Mouse (Mus musculus) neural tube, embryonic 11.5 days (tissue): Measurements from ENCODE around the gene Gm20388. TPM values are rescaled to one million over a fixed set of nuclear protein-coding genes. Genes with fewer than 3 reads are reported as not detected.

Experiments
- ATAC-seq: fragments of 200-750 bp; cut with Nextera tagmentation; 2 replicates; pipeline ENCODE4 v1.8.0; 2017; ENCODE audit warnings: moderate number of reproducible peaks, mild to moderate bottlenecking, moderate TSS enrichment, moderate library complexity; ENCODE audit not compliant: insufficient read depth, low FRiP score, low TSS enrichment
- DNase-seq: peaks from one replicate; pipeline ENCODE4 v3.0.0-alpha.2; 2015; ENCODE audit warnings: low spot score
- H3K27ac ChIP-seq: fragments of 300-500 bp; sonication (generic); 2 replicates; pipeline ENCODE4 v1.5.1; 2014; ENCODE audit warnings: low read depth, mild to moderate bottlenecking, low read length
- H3K27me3 ChIP-seq: fragments of 300-500 bp; sonication (generic); 2 replicates; pipeline ENCODE4 v1.6.1; 2014; ENCODE audit warnings: mild to moderate bottlenecking, low read length, mixed read lengths; ENCODE audit not compliant: control insufficient read depth, insufficient read depth
- H3K36me3 ChIP-seq: fragments of 300-500 bp; sonication (generic); 2 replicates; pipeline ENCODE4 v1.6.1; 2014; ENCODE audit warnings: mild to moderate bottlenecking, low read length, moderate library complexity, mixed read lengths; ENCODE audit not compliant: control insufficient read depth, insufficient read depth
- H3K4me1 ChIP-seq: fragments of 300-500 bp; sonication (generic); 2 replicates; pipeline ENCODE4 v1.6.1; 2014; ENCODE audit warnings: low read length, mixed read lengths; ENCODE audit not compliant: control insufficient read depth, insufficient read depth
- H3K4me2 ChIP-seq: fragments of 300-500 bp; sonication (generic); 2 replicates; pipeline ENCODE4 v1.6.1; 2014; ENCODE audit warnings: low read depth, mild to moderate bottlenecking, moderate library complexity
- H3K4me3 ChIP-seq: fragments of 300-500 bp; sonication (generic); 2 replicates; pipeline ENCODE4 v1.5.1; 2014; ENCODE audit warnings: low read depth, low read length
- H3K9ac ChIP-seq: fragments of 300-500 bp; sonication (generic); 2 replicates; pipeline ENCODE4 v1.6.1; 2014; ENCODE audit warnings: mild to moderate bottlenecking, low read length
- H3K9me3 ChIP-seq: fragments of 300-500 bp; sonication (generic); 2 replicates; pipeline ENCODE4 v1.6.1; 2016; ENCODE audit warnings: low read length; ENCODE audit not compliant: control insufficient read depth
- WGBS: fragments of 180-500 bp; shearing (Covaris S2); extraction: QIAGEN DNeasy Blood & Tissue Kit; methylation state at CpG from one replicate; pipeline ENCODE4 v1.1.7; 2014; 5-methylcytosine and 5-hydroxymethylcytosine counted together
- polyA plus RNA-seq: library from polyadenylated mRNA; unstranded; fragments of >200 nt; fragmentation: Nextera tagmentation; extraction: Ambion mirVana; gene quantifications from 2 replicates; pipeline ENCODE4 v1.2.1, GENCODE M21; 2014

Gm20388 gene
- polyA plus RNA-seq, 1 experiment from 2014 or later = not detected

DNA sequence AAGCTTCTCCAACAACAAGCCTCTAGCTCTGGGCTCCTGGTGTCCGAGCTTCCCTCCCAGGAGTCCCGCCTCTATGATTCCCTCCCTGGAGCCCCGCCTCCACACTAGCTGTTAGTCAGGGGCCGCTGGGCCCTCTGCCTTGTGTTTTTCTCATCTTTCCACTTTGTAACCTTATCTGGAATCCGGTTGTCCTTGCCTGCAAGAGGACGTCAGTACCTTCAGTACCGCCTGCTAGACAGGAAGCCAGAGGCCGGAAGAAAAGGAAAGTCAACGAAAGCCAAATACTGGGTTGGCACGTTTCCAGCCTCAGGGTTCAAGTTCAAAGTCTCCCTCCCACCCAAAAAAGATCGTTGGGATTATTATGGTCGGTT lies 841.4 kb downstream of the Gm20388 start:
- H3K9ac ChIP-seq = no peak overlapping the region
- peak overlapping the region; percentile 24; the same call in 1 of the 2 replicates for H3K27ac ChIP-seq
- DNase-seq (peak; percentile 29), ATAC-seq (no peak)
- H3K4me1 ChIP-seq = no peaks in the 10 kb centered on the region; the same call in 1 of the 2 replicates
- no peaks in the 10 kb centered on the region for H3K27me3 ChIP-seq
- H3K4me2 ChIP-seq = no peak overlapping the region
- H3K9me3 ChIP-seq = no peaks in the 10 kb centered on the region
- 21% methylated on average over 12 of the region's 12 CpGs for WGBS
- H3K4me3 ChIP-seq = no peak overlapping the region
- H3K36me3 ChIP-seq = no peaks in the 10 kb centered on the region

DNA sequence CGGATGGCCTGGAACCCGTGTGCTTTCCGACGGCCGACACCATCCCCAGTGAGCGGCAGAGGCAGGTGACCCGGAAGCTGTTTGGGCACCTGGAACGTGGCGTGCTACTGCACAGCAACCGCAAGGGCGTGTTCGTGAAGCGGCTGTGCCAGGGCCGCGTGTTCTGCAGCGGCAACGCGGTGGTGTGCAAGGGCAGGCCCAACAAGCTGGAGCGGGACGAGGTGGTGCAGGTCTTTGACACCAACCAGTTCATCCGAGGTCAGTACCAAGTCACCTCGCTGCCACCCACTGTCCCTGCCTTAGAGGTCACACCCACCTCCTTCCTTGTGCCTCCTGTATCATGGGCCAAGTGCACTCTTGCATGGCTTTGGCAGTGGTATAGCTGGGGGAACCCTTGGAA lies 842.8 kb downstream of the Gm20388 start:
- no peaks in the 10 kb centered on the region for H3K27me3 ChIP-seq
- H3K9ac ChIP-seq = no peak overlapping the region
- H3K27ac ChIP-seq = no peak overlapping the region
- H3K36me3 ChIP-seq = no peaks in the 10 kb centered on the region
- DNase-seq (no peak), ATAC-seq (no peak)
- H3K4me1 ChIP-seq = no peaks in the 10 kb centered on the region; the same call in 1 of the 2 replicates
- H3K4me3 ChIP-seq = no peak overlapping the region
- H3K4me2 ChIP-seq = no peak overlapping the region
- no peaks in the 10 kb centered on the region for H3K9me3 ChIP-seq
- 94% methylated on average over 22 of the region's 22 CpGs for WGBS

DNA sequence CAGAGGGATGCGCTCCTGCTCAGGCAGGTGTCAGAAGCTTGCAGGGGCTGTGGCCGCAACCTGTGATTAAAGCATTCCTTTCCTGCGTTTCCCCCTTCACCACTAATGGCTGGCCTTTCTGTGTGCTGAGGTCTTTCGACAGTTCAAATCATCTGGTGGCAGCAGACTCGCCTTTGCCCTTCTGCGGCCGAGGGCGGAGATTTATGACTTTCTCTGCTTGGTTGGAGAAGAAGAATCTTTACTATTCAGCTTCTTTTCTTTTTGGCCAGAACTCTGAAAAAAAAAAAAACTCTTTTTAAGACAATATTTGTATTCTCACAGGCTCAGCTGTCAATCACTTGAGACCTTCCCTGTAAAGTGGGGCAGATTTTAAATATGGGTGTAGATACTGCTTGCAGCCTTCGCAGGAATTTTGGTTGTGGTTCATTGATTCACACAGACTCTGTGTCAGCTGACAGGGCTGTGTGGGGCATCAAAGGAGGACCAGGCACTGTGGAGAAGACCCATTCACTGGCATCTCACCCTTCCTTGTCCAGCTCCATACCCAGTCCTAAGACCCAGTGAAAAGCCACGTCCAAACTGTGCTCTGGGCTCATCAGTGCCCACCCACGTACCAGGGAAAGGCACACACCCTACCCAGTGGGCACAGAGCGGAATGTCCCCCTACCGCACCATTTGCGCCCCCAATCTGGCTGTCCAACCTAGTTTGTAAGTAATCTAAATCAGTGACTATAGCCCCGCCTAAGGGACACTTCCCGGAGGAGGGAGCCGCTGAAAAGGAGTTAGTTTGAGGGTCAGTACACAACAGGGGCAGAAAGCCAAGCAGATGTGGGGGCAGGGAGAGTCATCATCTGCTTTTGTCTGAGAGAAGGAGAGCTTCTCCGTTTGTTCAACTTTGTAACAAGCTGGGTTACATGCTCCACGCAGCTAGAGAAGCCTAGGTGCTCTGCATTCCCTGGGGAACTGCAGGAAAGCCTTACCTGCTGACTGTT lies 845.0 kb downstream of the Gm20388 start:
- H3K27me3 ChIP-seq = no peaks in the 10 kb centered on the region
- ATAC-seq (no peak; the same call in 1 of the 2 replicates), DNase-seq (no peak)
- no peak overlapping the region for H3K4me3 ChIP-seq
- no peak overlapping the region for H3K4me2 ChIP-seq
- H3K9ac ChIP-seq = no peak overlapping the region
- H3K36me3 ChIP-seq = no peaks in the 10 kb centered on the region
- no peak overlapping the region for H3K27ac ChIP-seq
- H3K4me1 ChIP-seq = no peaks in the 10 kb centered on the region; the same call in 1 of the 2 replicates
- 24% methylated on average over 19 of the region's 19 CpGs for WGBS
- no peaks in the 10 kb centered on the region for H3K9me3 ChIP-seq

DNA sequence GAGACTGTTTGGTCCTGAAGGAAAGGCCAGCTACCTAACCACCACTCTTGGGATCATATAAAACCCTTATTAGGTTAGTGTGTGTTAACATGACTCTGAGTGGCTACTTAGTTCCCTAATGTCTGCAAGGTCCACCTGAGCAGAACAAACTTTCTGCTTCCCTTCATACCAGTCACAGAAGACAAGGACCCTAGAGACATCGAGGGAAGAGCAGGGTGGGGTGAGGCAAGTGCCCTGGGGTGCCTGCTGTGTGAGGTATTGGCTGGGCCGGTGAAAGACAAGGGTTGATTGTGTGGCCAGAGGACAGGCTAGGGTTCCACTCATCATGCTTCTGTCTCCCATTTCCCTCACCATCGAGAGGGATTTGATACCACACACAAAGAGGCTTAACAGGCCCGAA lies 847.4 kb downstream of the Gm20388 start:
- no peaks in the 10 kb centered on the region for H3K9me3 ChIP-seq
- DNase-seq (no peak), ATAC-seq (no peak)
- no peak overlapping the region for H3K9ac ChIP-seq
- H3K4me3 ChIP-seq = no peak overlapping the region
- H3K27ac ChIP-seq = no peak overlapping the region
- H3K4me1 ChIP-seq = no peaks in the 10 kb centered on the region; the same call in 1 of the 2 replicates
- H3K36me3 ChIP-seq = no peaks in the 10 kb centered on the region
- 68% methylated on average over 4 of the region's 4 CpGs for WGBS
- no peaks in the 10 kb centered on the region for H3K27me3 ChIP-seq
- H3K4me2 ChIP-seq = no peak overlapping the region

DNA sequence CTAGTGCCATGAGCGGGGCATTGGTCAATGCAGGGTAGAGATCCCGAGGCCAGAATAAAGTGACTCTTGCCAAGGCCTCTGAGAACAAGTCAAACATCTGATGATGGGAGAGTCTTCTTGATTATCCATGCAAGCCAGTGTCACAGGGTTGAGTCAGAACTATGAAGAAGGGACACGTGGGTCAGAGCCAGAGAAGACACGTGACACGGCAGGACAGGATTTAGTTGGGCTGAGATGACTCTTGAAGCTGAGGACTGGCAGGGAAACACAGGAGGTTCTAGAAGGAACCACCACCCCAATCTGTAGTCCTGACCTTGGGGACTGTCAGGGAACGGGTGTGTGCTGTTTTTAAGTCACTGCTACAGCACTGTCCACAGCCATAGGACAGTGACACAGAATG lies 849.2 kb downstream of the Gm20388 start:
- Histone ChIP-seq H3K4me1 (no peaks in the 10 kb centered on the region), H3K27ac (no peak overlapping the region), H3K36me3 (no peaks in the 10 kb centered on the region), H3K9me3 (no peaks in the 10 kb centered on the region), H3K27me3 (no peaks in the 10 kb centered on the region), H3K9ac (no peak overlapping the region), H3K4me2 (no peak overlapping the region), H3K4me3 (no peak overlapping the region)
- 83% methylated on average over 6 of the region's 6 CpGs for WGBS
- no peak for ATAC-seq
- DNase-seq = no peak

DNA sequence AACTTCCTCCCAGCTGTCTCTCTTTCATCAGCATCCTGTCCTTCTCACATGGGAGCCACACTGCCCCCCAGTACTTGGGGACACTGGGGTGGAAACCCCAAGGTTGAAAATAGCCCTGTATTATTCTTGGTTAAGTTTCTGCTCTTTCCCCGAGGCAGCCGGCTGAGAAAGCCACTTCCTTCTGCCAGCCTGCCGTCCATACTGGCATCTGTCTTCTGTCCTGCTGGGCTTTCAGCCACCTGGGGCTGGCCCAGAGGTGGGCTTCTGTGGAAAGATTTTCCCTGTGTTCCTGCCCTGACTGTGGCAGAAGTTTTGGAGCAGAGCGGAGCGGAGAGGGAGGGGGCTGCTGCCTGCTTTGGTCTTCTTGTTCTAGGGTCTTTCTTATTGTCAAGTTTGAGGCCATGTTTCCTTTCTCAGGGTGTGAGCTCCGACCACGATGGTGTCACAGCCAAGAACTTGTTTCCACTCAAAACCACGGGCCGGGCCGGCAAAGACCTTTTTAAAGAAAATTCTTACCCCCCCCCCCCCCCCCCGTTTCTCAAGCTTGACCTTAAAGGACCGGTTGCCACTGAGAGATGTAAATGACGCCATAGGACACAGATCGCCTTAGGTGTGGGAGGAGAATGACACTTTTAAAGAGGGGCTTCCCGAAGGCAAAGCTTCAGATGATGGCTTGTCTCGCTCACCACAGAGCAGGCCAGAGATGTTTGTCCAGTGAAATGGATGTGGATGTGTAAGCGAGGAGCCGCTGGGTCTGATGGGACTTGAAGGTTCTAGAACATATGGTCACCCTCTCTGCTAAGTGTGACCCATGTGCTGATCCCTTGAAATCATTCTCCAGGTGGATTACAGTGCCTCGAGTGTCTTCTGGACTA lies 849.9 kb downstream of the Gm20388 start:
- Histone ChIP-seq H3K27ac (no peak overlapping the region), H3K4me1 (no peaks in the 10 kb centered on the region), H3K4me3 (no peak overlapping the region), H3K9ac (no peak overlapping the region), H3K36me3 (no peaks in the 10 kb centered on the region), H3K4me2 (no peak overlapping the region), H3K9me3 (no peaks in the 10 kb centered on the region), H3K27me3 (no peaks in the 10 kb centered on the region)
- WGBS = 85% methylated on average over 19 of the region's 19 CpGs
- no peak for DNase-seq
- ATAC-seq = no peak

DNA sequence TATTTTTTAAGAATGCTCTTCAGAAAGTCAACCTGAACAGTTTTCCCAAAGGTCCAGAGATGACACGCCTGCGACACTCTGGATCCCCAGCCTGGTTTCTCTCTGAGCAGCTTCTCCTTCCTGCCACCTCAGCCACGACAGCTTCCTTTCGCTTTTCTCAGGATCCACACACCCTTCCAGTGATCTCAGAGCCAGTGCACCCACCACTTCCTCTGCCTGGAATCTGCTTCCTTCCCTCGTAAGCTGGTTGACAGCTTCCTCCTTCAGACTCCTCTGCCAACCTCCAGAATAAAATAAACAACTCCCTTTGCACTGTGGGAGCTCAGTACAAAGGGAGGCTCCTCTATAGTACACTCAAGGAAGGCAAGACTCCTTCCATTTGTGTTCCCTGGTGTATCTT lies 852.6 kb downstream of the Gm20388 start:
- Histone ChIP-seq H3K9me3 (no peaks in the 10 kb centered on the region), H3K27me3 (no peaks in the 10 kb centered on the region), H3K27ac (no peak overlapping the region), H3K9ac (no peak overlapping the region), H3K4me3 (no peak overlapping the region), H3K36me3 (no peaks in the 10 kb centered on the region), H3K4me1 (no peaks in the 10 kb centered on the region), H3K4me2 (no peak overlapping the region)
- no peak for ATAC-seq
- WGBS = 83% methylated on average over 5 of the region's 5 CpGs
- DNase-seq = no peak

DNA sequence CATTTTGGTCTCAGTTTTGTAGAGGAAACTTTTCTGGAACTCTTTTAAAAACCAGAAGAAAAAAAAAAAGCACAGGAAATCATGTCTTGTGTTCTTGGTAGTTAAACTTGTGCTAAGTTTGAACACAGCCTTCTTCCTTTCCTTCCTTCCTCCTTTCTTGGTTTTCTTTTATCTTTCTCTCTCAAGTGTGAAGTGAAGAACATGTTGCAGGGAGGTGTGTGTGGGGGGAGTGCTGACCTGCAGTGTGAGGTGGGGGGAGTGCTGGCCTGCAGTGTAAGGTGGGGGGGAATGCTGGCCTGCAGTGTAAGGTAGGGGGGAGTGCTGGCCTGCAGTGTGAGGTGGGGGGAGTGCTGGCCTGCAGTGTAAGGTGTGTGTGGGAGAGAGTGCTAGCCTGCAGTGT lies 854.0 kb downstream of the Gm20388 start:
- no peak overlapping the region for H3K9ac ChIP-seq
- H3K9me3 ChIP-seq = no peaks in the 10 kb centered on the region
- no peak for ATAC-seq
- H3K27ac ChIP-seq = no peak overlapping the region
- DNase-seq = no peak
- H3K4me3 ChIP-seq = no peak overlapping the region
- no peak overlapping the region for H3K4me2 ChIP-seq
- no peaks in the 10 kb centered on the region for H3K36me3 ChIP-seq
- H3K27me3 ChIP-seq = no peaks in the 10 kb centered on the region
- no peaks in the 10 kb centered on the region for H3K4me1 ChIP-seq
